Mouse (Mus musculus) thymus, adult 2 months (tissue): ENCODE measurements around the gene Ipo4. TPM values are rescaled to one million over a fixed set of nuclear protein-coding genes. Genes with fewer than 3 reads are reported as not detected.

Source experiments
- DNase-seq: peaks from one replicate; pipeline ENCODE4 v3.0.0; 2021
- H3K27ac ChIP-seq: fragments of 200-500 bp; 2 replicates; pipeline ENCODE4 v1.5.1; 2012; ENCODE audit warnings: low read length, control low read depth; ENCODE audit not compliant: control insufficient read depth, insufficient read depth
- H3K27me3 ChIP-seq: fragments of 200-500 bp; 2 replicates; pipeline ENCODE4 v1.6.1; 2012; ENCODE audit warnings: mild to moderate bottlenecking, low read length, moderate library complexity, mixed read lengths; ENCODE audit not compliant: control insufficient read depth, insufficient read depth
- H3K36me3 ChIP-seq: fragments of 200-500 bp; 2 replicates; pipeline ENCODE4 v1.6.1; 2012; ENCODE audit warnings: mild to moderate bottlenecking, low read length, moderate library complexity; ENCODE audit not compliant: control insufficient read depth, insufficient read depth
- H3K4me1 ChIP-seq: fragments of 200-500 bp; replicated peaks from 2 replicates; pipeline ENCODE4 v1.6.1; 2012; ENCODE audit warnings: low read length; ENCODE audit not compliant: control insufficient read depth, insufficient read depth
- H3K4me3 ChIP-seq: fragments of 200-500 bp; 2 replicates; pipeline ENCODE4 v1.5.1; 2012; ENCODE audit warnings: mild to moderate bottlenecking, low read length, control low read depth, moderate library complexity; ENCODE audit not compliant: control insufficient read depth, insufficient read depth
- CTCF ChIP-seq: fragments of 200-500 bp; IDR thresholded peaks from 2 replicates; pipeline ENCODE4 v1.5.1; 2012; ENCODE audit warnings: mild to moderate bottlenecking, control low read depth, low read length, moderate library complexity, borderline replicate concordance; ENCODE audit not compliant: control insufficient read depth, poor library complexity, insufficient read depth; ENCODE audit errors: extremely low read depth
- POLR2A ChIP-seq: fragments of 200-500 bp; IDR thresholded peaks from 2 replicates; pipeline ENCODE4 v1.6.1; 2012; ENCODE audit warnings: mild to moderate bottlenecking, low read length, control low read depth, moderate library complexity; ENCODE audit not compliant: control insufficient read depth, poor library complexity, insufficient read depth; ENCODE audit errors: extremely low read depth
- WGBS: fragments of 180-500 bp; shearing (Covaris S2); methylation state at CpG from one replicate; pipeline ENCODE4 v1.1.7; 2018; 5-methylcytosine and 5-hydroxymethylcytosine counted together
- polyA plus RNA-seq: library from polyadenylated mRNA; depleted of rRNA; stranded (reverse); fragments of >200 nt; gene quantifications from 2 replicates; pipeline ENCODE4 v1.2.3, GENCODE M21; 2012

Ipo4 gene
- polyA plus RNA-seq, 1 experiment, result 71.6 TPM

- H3K4me1 ChIP-seq, result peaks cover 17% of the 10 kb centered on the region
- peak; percentile 43 for DNase-seq
- no peaks in the 10 kb centered on the region for H3K27me3 ChIP-seq
- H3K27ac ChIP-seq, result peak within 1 kb of the TSS; percentile 50; the same call in 1 of the 2 replicates
- H3K4me3 ChIP-seq, result peak within 1 kb of the TSS; percentile 57
- no peak for TF ChIP-seq POLR2A
- no peak for TF ChIP-seq CTCF
- WGBS, result 10% methylated on average over 43 of the region's 43 CpGs
- peaks cover 16% of the 10 kb centered on the region; the same call in 1 of the 2 replicates for H3K36me3 ChIP-seq
These were observed 50.8 kb downstream of the Ipo4 start, which contains the start of gene Emc9 for GRCm38 (mm10) chr14:55584702-55585565. Gene Emc9, minus strand, starts transcription at chr14:55585302.

DNA sequence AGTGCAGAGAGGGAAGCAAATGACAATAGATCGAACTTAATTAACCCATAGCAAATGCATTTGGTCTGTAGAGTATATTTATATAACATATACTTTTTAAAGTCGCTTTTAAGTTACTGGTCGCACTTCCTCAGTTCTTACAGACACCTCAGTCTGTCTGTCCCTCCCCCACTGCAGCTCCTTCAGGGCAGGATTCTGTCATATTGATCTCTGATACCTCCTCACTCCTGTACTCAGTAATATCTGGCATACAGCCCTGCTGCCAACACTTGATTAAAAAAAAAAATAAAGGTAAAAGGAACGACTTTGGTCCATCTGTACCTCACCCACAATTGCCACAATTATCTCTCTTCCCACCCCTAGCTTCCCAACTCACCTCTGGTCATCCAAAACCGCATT, 51.5 kb downstream of the Ipo4 start:
- peaks cover 16% of the 10 kb centered on the region for H3K4me1 ChIP-seq
- TF ChIP-seq CTCF (no peak), POLR2A (no peak)
- peak overlapping the region; percentile 57 for H3K4me3 ChIP-seq
- WGBS, result 46% methylated on average over 5 of the region's 5 CpGs
- H3K27me3 ChIP-seq, result no peaks in the 10 kb centered on the region
- H3K27ac ChIP-seq, result no peak overlapping the region
- DNase-seq, result no peak
- H3K36me3 ChIP-seq, result peaks cover 16% of the 10 kb centered on the region; the same call in 1 of the 2 replicates

- no peak; the same call in 1 of the 2 replicates for TF ChIP-seq CTCF
- no peak for TF ChIP-seq POLR2A
- 88% methylated on average over 9 of the region's 9 CpGs for WGBS
- Histone ChIP-seq H3K27me3 (no peaks in the 10 kb centered on the region), H3K4me1 (peaks cover 20% of the 10 kb centered on the region), H3K27ac (no peak overlapping the region), H3K36me3 (peaks cover 15% of the 10 kb centered on the region; the same call in 1 of the 2 replicates), H3K4me3 (no peak overlapping the region)
- DNase-seq, result no peak
These were observed 53.6 kb downstream of the Ipo4 start for GRCm38 (mm10) chr14:55581981-55582681.

DNA sequence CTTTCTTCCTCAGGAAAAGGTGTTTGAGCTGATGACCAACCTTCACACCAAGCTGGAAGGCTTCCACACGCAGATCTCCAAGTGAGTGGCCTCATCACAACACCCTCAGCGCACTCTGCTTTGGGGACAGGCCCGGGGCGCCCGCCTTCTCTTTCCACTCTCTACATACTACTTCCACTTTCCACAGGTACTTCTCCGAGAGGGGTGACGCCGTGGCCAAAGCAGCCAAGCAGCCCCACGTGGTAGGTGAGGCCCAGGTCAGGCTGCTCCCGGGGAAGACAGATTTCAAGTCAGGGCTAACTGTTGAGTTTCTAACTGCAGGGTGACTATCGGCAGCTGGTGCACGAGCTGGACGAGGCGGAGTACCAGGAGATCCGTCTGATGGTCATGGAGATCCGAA, 55.0 kb downstream of the Ipo4 start:
- H3K36me3 ChIP-seq, result peaks cover 11% of the 10 kb centered on the region; the same call in 1 of the 2 replicates
- WGBS, result 97% methylated on average over 16 of the region's 16 CpGs
- H3K4me1 ChIP-seq, result peaks cover 28% of the 10 kb centered on the region
- DNase-seq, result no peak
- H3K27ac ChIP-seq, result no peak overlapping the region
- H3K27me3 ChIP-seq, result no peaks in the 10 kb centered on the region
- no peak overlapping the region for H3K4me3 ChIP-seq
- TF ChIP-seq CTCF, result no peak
- no peak for TF ChIP-seq POLR2A

DNA sequence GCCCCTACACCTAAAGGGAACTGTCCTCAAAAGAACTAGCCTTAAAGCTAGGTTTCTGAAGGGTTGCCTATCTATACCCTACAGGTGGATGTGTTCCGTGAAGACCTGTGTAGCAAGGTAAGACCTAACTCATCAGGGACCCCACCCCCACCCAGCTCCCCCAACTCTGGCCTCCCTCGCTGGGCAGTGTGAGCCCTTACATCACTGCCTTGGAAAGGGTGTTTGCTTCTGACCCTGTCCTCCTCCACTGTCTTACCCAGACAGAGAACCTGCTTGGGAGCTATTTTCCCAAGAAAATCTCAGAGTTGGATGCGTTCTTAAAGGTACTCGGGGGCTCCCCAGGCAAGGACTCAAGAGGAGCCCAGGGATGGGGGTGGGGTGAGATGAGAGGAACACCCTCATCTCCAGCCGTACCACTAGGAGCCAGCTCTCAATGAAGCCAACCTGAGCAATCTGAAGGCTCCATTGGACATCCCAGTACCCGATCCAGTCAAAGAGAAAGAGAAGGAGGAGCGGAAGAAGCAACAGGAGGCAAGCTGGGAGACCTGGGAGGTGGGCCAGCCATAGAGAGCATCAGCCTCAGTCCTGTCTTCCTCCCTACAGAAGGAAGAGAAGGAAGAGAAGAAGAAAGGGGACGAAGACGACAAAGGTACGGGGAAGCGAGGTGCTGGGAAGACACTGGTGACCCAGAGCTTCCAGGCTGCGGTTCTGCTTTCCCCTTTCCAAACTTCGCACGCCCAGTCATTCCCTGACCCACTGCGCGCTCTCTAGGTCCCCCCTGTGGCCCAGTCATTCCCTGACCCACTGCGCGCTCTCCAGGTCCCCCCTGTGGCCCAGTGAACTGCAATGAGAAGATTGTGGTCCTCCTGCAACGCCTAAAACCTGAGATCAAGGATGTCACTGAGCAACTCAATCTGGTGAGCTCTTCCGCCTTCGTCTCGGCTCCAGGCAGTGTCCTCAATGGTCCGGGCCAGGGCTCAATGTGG, 56.0 kb downstream of the Ipo4 start:
- Histone ChIP-seq H3K27me3 (no peaks in the 10 kb centered on the region), H3K4me1 (peaks cover 20% of the 10 kb centered on the region), H3K36me3 (peaks cover 11% of the 10 kb centered on the region; the same call in 1 of the 2 replicates), H3K4me3 (no peak overlapping the region), H3K27ac (no peak overlapping the region)
- TF ChIP-seq POLR2A, result no peak
- no peak for TF ChIP-seq CTCF
- DNase-seq, result no peak
- WGBS, result 95% methylated on average over 23 of the region's 23 CpGs
